ENCODE assay signal across 7 mouse cellular contexts in the genomic region with DNA sequence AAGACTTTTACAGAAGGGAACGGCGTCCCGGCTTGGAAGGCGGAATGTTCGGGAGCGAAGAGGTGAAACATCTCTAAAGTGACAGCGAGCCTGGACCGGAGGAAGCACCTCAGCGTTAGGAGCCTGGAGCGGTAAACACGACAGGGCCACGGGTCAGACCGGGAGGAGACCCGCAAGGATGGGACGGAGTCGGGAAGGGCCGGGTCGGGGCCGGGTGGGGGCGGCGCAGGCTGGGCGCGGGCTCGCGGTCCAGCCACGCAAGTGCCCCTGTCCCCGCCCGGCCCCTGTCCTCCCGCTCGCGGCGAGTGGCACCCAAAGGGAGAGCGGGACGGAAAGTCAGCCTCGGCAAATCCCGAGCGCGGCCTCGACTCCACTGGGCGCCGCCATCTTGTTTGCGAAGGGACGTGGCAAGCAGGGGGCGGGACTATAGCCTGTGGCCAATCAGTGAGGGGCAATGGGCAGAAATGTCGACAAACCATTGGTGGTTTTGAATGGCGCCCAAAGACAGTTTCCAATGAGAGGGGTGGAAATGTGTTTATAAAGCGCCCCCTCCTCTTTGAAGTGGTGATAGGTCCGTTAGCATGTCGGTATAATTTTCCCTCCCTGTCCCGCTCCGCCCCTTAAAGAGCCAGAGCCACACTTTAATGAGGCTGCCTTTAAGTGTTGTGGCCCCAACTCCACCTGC. TPM values are rescaled to one million over a fixed set of nuclear protein-coding genes. Genes with fewer than 3 reads are reported as not detected.
DNase-seq lines count a peak whose midpoint lies in the region; ATAC-seq lines count a peak whose summit lies in the region.

A gene (minus strand): TSS at position 396 of the 685 bp plus-strand sequence.
A gene (minus strand): TSS at position 413 of the 685 bp plus-strand sequence.

- under 1% methylated on average over 51 of the region's 51 CpGs for WGBS in embryonic facial prominence, embryonic 12.5 days
- WGBS in limb, embryonic 11.5 days, result under 1% methylated on average over 51 of the region's 51 CpGs
- under 1% methylated on average over 51 of the region's 51 CpGs for WGBS in midbrain, embryonic 14.5 days

- peak within 1 kb of the TSS; percentile 84 for H3K27ac ChIP-seq in embryonic facial prominence, embryonic 12.5 days
- H3K27ac ChIP-seq in limb, embryonic 11.5 days (replicated peaks; ENCODE audit: low read depth, low read length), result 0 out of 2 replicates have a peak within 1 kb of the TSS, but pooled peaks have one; percentile 48
- H3K27ac ChIP-seq in midbrain, embryonic 14.5 days (replicated peaks; ENCODE audit: low read depth, low read length), result no peak within 1 kb of the TSS

- no peaks in the 10 kb centered on the region for H3K9me3 ChIP-seq in embryonic facial prominence, embryonic 12.5 days
- no peaks in the 10 kb centered on the region for H3K9me3 ChIP-seq in limb, embryonic 11.5 days (ENCODE audit: control insufficient read depth, low read length)
- H3K9me3 ChIP-seq in midbrain, embryonic 14.5 days (ENCODE audit: control insufficient read depth, low read length), result no peaks in the 10 kb centered on the region

- peak within 1 kb of the TSS; percentile 58 for H3K4me2 ChIP-seq in embryonic facial prominence, embryonic 12.5 days (replicated peaks)
- H3K4me2 ChIP-seq in limb, embryonic 11.5 days (ENCODE audit: low read depth, severe bottlenecking), result peak within 1 kb of the TSS; percentile 47
- H3K4me2 ChIP-seq in midbrain, embryonic 14.5 days (ENCODE audit: low read length), result peak within 1 kb of the TSS; percentile 54

- H3K4me1 ChIP-seq in embryonic facial prominence, embryonic 12.5 days, result peaks cover 31% of the 10 kb centered on the region
- peaks cover 19% of the 10 kb centered on the region for H3K4me1 ChIP-seq in limb, embryonic 11.5 days (ENCODE audit: control insufficient read depth, insufficient read depth, low read length)
- H3K4me1 ChIP-seq in midbrain, embryonic 14.5 days (ENCODE audit: control insufficient read depth, insufficient read depth, low read length), result peaks cover 14% of the 10 kb centered on the region

- H3K36me3 ChIP-seq in embryonic facial prominence, embryonic 12.5 days, result peaks cover 14% of the 10 kb centered on the region; the same call in 1 of the 2 replicates
- H3K36me3 ChIP-seq in limb, embryonic 11.5 days (ENCODE audit: control insufficient read depth, insufficient read depth, low read length), result peaks cover 8% of the 10 kb centered on the region; the same call in 1 of the 2 replicates
- H3K36me3 ChIP-seq in midbrain, embryonic 14.5 days (ENCODE audit: control insufficient read depth, insufficient read depth, low read length), result peaks cover 5% of the 10 kb centered on the region; the same call in 1 of the 2 replicates

- ATAC-seq in embryonic facial prominence, embryonic 12.5 days (ENCODE audit: insufficient number of reproducible peaks, insufficient read depth, low FRiP score, low TSS enrichment), result peak; percentile 90
- peak; percentile 95 for ATAC-seq in limb, embryonic 11.5 days (ENCODE audit: insufficient number of reproducible peaks, low FRiP score, low TSS enrichment, low read depth)
- ATAC-seq in midbrain, embryonic 14.5 days (ENCODE audit: low FRiP score, low TSS enrichment), result peak; percentile 96

- DNase-seq in adrenal gland, postnatal 25 days, result peak; percentile 93
- peak; percentile 100 for DNase-seq in heart, adult 11 months
- peak; percentile 93 for DNase-seq in kidney, adult 18-20 months
- peak; percentile 95 for DNase-seq in limb, embryonic 11.5 days (ENCODE audit: low spot score)
- peak; percentile 97 for DNase-seq in midbrain, embryonic 14.5 days
- DNase-seq in spleen, adult 18-20 months, result peak; percentile 86 to 92

- peak within 1 kb of the TSS; percentile 87 for H3K9ac ChIP-seq in embryonic facial prominence, embryonic 12.5 days
- H3K9ac ChIP-seq in limb, embryonic 11.5 days (ENCODE audit: low read length), result peak within 1 kb of the TSS; percentile 80
- peak within 1 kb of the TSS; percentile 64 for H3K9ac ChIP-seq in midbrain, embryonic 14.5 days (replicated peaks; ENCODE audit: low read length)

- no peaks in the 10 kb centered on the region for H3K27me3 ChIP-seq in embryonic facial prominence, embryonic 12.5 days
- no peaks in the 10 kb centered on the region for H3K27me3 ChIP-seq in limb, embryonic 11.5 days (ENCODE audit: control insufficient read depth, insufficient read depth, low read length)
- no peaks in the 10 kb centered on the region for H3K27me3 ChIP-seq in midbrain, embryonic 14.5 days (ENCODE audit: control insufficient read depth, insufficient read depth, low read length)

- peak within 1 kb of the TSS; percentile 88 for H3K4me3 ChIP-seq in embryonic facial prominence, embryonic 12.5 days
- peak within 1 kb of the TSS; percentile 68 for H3K4me3 ChIP-seq in limb, embryonic 11.5 days (ENCODE audit: low read depth, low read length)
- H3K4me3 ChIP-seq in midbrain, embryonic 14.5 days (replicated peaks; ENCODE audit: low read depth, low read length), result peak within 1 kb of the TSS; percentile 66

RNA-seq across cellular contexts. Expression of the first gene that starts in this region (rescaled TPM):
- 0.82 and 1.5 TPM in 2 replicates for total RNA-seq in adrenal gland, postnatal 25 days (2021)
- 0.19 and 0.33 TPM in 2 replicates for polyA plus RNA-seq in embryonic facial prominence, embryonic 12.5 days (2016; fragmentation: Nextera tagmentation; extraction: Ambion mirVana)
- polyA plus RNA-seq in limb, embryonic 11.5 days (2014; fragmentation: Nextera tagmentation; extraction: Ambion mirVana), result 0.10 TPM in 1 of 2 replicates, not detected in the other
- 0.11 and 0.12 TPM in 2 replicates for polyA plus RNA-seq in midbrain, embryonic 14.5 days (2014; fragmentation: Nextera tagmentation; extraction: Ambion mirVana)

RNA-seq across cellular contexts. Expression of the second gene that starts in this region (rescaled TPM):
- total RNA-seq in adrenal gland, postnatal 25 days (2021), result 30.3 and 36.4 TPM in 2 replicates
- polyA plus RNA-seq in embryonic facial prominence, embryonic 12.5 days (2016; fragmentation: Nextera tagmentation; extraction: Ambion mirVana), result 86.7 and 88.8 TPM in 2 replicates
- 76.6 and 77.3 TPM in 2 replicates for polyA plus RNA-seq in limb, embryonic 11.5 days (2014; fragmentation: Nextera tagmentation; extraction: Ambion mirVana)
- 25.7 and 29.9 TPM in 2 replicates for polyA plus RNA-seq in midbrain, embryonic 14.5 days (2014; fragmentation: Nextera tagmentation; extraction: Ambion mirVana)
